Mouse (Mus musculus) intestine, embryonic 16.5 days (tissue): ENCODE measurements around the gene Npas3. TPM values are rescaled to one million over a fixed set of nuclear protein-coding genes. Genes with fewer than 3 reads are reported as not detected.

Experiments used
- ATAC-seq: fragments of 200-750 bp; cut with Nextera tagmentation; 2 replicates; pipeline ENCODE4 v1.8.0; 2017; ENCODE audit warnings: moderate TSS enrichment, moderate library complexity
- H3K27ac ChIP-seq: fragments of 300-500 bp; sonication (generic); 2 replicates; pipeline ENCODE4 v1.5.1; 2014; ENCODE audit warnings: mild to moderate bottlenecking, low read length
- H3K27me3 ChIP-seq: fragments of 300-500 bp; sonication (generic); replicated peaks from 2 replicates; pipeline ENCODE4 v1.6.1; 2014; ENCODE audit warnings: low read length, control low read depth, mixed read lengths; ENCODE audit not compliant: control insufficient read depth, insufficient read depth
- H3K36me3 ChIP-seq: fragments of 300-500 bp; sonication (generic); 2 replicates; pipeline ENCODE4 v1.6.1; 2014; ENCODE audit warnings: low read length, control low read depth; ENCODE audit not compliant: control insufficient read depth, insufficient read depth
- H3K4me1 ChIP-seq: fragments of 300-500 bp; sonication (generic); 2 replicates; pipeline ENCODE4 v1.6.1; 2014; ENCODE audit warnings: low read length, control low read depth, mixed read lengths; ENCODE audit not compliant: control insufficient read depth, insufficient read depth
- H3K4me2 ChIP-seq: fragments of 300-500 bp; sonication (generic); 2 replicates; pipeline ENCODE4 v1.6.1; 2014; ENCODE audit warnings: low read depth, low read length, control low read depth
- H3K4me3 ChIP-seq: fragments of 300-500 bp; sonication (generic); 2 replicates; pipeline ENCODE4 v1.5.1; 2014; ENCODE audit warnings: mild to moderate bottlenecking, low read length
- H3K9ac ChIP-seq: fragments of 300-500 bp; sonication (generic); 2 replicates; pipeline ENCODE4 v1.6.1; 2014; ENCODE audit warnings: low read depth, low read length
- H3K9me3 ChIP-seq: fragments of 300-500 bp; sonication (generic); 2 replicates; pipeline ENCODE4 v1.6.1; 2016; ENCODE audit warnings: low read length, control low read depth; ENCODE audit not compliant: control insufficient read depth
- WGBS: fragments of 180-500 bp; shearing (Covaris S2); extraction: QIAGEN DNeasy Blood & Tissue Kit; methylation state at CpG from one replicate; pipeline ENCODE4 v1.1.7; 2014; 5-methylcytosine and 5-hydroxymethylcytosine counted together
- polyA plus RNA-seq: library from polyadenylated mRNA; unstranded; fragments of >200 nt; fragmentation: Nextera tagmentation; extraction: Ambion mirVana; gene quantifications from 2 replicates; pipeline ENCODE4 v1.2.1, GENCODE M21; 2015

The Npas3 gene
- polyA plus RNA-seq, 1 experiment from 2014 or later, result 1.9 TPM

- no peak overlapping the region for H3K4me2 ChIP-seq
- H3K9ac ChIP-seq, result no peak overlapping the region
- WGBS, result 76% methylated on average over 27 of the region's 27 CpGs
- H3K9me3 ChIP-seq, result no peaks in the 10 kb centered on the region
- no peak overlapping the region for H3K27ac ChIP-seq
- ATAC-seq, result no peak
- no peak overlapping the region for H3K4me3 ChIP-seq
- no peaks in the 10 kb centered on the region for H3K27me3 ChIP-seq
- H3K4me1 ChIP-seq, result no peaks in the 10 kb centered on the region; the same call in 1 of the 2 replicates
- H3K36me3 ChIP-seq, result no peaks in the 10 kb centered on the region
Observed at GRCm38 (mm10) chr12:53836031-53836790, 587.7 kb downstream of the Npas3 start.

GRCm38 (mm10) chr12:53837408-53837807 is 588.9 kb downstream of the Npas3 start:
- no peak overlapping the region for H3K4me3 ChIP-seq
- H3K9me3 ChIP-seq, result no peaks in the 10 kb centered on the region
- WGBS, result 73% methylated on average over 15 of the region's 15 CpGs
- no peak overlapping the region for H3K9ac ChIP-seq
- H3K27me3 ChIP-seq, result no peaks in the 10 kb centered on the region
- ATAC-seq, result no peak
- no peaks in the 10 kb centered on the region for H3K36me3 ChIP-seq
- H3K4me2 ChIP-seq, result no peak overlapping the region
- no peak overlapping the region for H3K27ac ChIP-seq
- no peaks in the 10 kb centered on the region for H3K4me1 ChIP-seq

GRCm38 (mm10) chr12:53838541-53838940 is 590.1 kb downstream of the Npas3 start:
- 34% methylated on average over 7 of the region's 7 CpGs for WGBS
- ATAC-seq, result no peak
- H3K27ac ChIP-seq, result no peak overlapping the region
- no peaks in the 10 kb centered on the region for H3K27me3 ChIP-seq
- H3K9me3 ChIP-seq, result no peaks in the 10 kb centered on the region
- no peaks in the 10 kb centered on the region for H3K36me3 ChIP-seq
- no peak overlapping the region for H3K4me2 ChIP-seq
- H3K4me3 ChIP-seq, result no peak overlapping the region
- H3K4me1 ChIP-seq, result no peaks in the 10 kb centered on the region
- no peak overlapping the region for H3K9ac ChIP-seq

GRCm38 (mm10) chr12:53841928-53842671 is 593.6 kb downstream of the Npas3 start:
- ATAC-seq, result no peak
- H3K27me3 ChIP-seq, result no peaks in the 10 kb centered on the region
- no peak overlapping the region for H3K9ac ChIP-seq
- H3K4me2 ChIP-seq, result no peak overlapping the region
- WGBS, result 63% methylated on average over 16 of the region's 16 CpGs
- peaks cover 5% of the 10 kb centered on the region; the same call in 1 of the 2 replicates for H3K4me1 ChIP-seq
- no peak overlapping the region for H3K27ac ChIP-seq
- H3K36me3 ChIP-seq, result no peaks in the 10 kb centered on the region
- H3K4me3 ChIP-seq, result no peak overlapping the region
- no peaks in the 10 kb centered on the region for H3K9me3 ChIP-seq

GRCm38 (mm10) chr12:53843626-53844025 is 595.1 kb downstream of the Npas3 start:
- Histone ChIP-seq H3K4me3 (no peak overlapping the region), H3K4me1 (peaks cover 5% of the 10 kb centered on the region; the same call in 1 of the 2 replicates), H3K27me3 (no peaks in the 10 kb centered on the region), H3K27ac (no peak overlapping the region), H3K9me3 (no peaks in the 10 kb centered on the region), H3K9ac (no peak overlapping the region), H3K36me3 (no peaks in the 10 kb centered on the region), H3K4me2 (no peak overlapping the region)
- ATAC-seq, result no peak
- WGBS, result 44% methylated on average over 3 of the region's 3 CpGs

- Histone ChIP-seq H3K4me1 (peaks cover 5% of the 10 kb centered on the region; the same call in 1 of the 2 replicates), H3K9me3 (no peaks in the 10 kb centered on the region), H3K27ac (no peak overlapping the region), H3K4me3 (no peak overlapping the region), H3K36me3 (no peaks in the 10 kb centered on the region), H3K27me3 (no peaks in the 10 kb centered on the region), H3K4me2 (0 out of 2 replicates have a peak overlapping the region, but pooled peaks have one; percentile 8), H3K9ac (no peak overlapping the region)
- ATAC-seq, result peak; percentile 53; the same call in 1 of the 2 replicates
- WGBS, result 32% methylated on average over 12 of the region's 12 CpGs
Observed at GRCm38 (mm10) chr12:53846154-53846665, 597.7 kb downstream of the Npas3 start.

GRCm38 (mm10) chr12:53849263-53849662 is 600.8 kb downstream of the Npas3 start:
- no peak overlapping the region for H3K4me2 ChIP-seq
- H3K27ac ChIP-seq, result no peak overlapping the region
- H3K27me3 ChIP-seq, result no peaks in the 10 kb centered on the region
- no peak for ATAC-seq
- WGBS, result 63% methylated on average over 2 of the region's 2 CpGs
- no peak overlapping the region for H3K4me3 ChIP-seq
- H3K9me3 ChIP-seq, result no peaks in the 10 kb centered on the region
- no peaks in the 10 kb centered on the region for H3K36me3 ChIP-seq
- peaks cover 5% of the 10 kb centered on the region; the same call in 1 of the 2 replicates for H3K4me1 ChIP-seq
- no peak overlapping the region for H3K9ac ChIP-seq

GRCm38 (mm10) chr12:53852432-53852831 is 604.0 kb downstream of the Npas3 start:
- Histone ChIP-seq H3K4me3 (no peak overlapping the region), H3K27ac (no peak overlapping the region), H3K4me2 (no peak overlapping the region), H3K9me3 (no peaks in the 10 kb centered on the region), H3K27me3 (no peaks in the 10 kb centered on the region), H3K36me3 (no peaks in the 10 kb centered on the region), H3K4me1 (no peaks in the 10 kb centered on the region), H3K9ac (no peak overlapping the region)
- 78% methylated on average over 2 of the region's 2 CpGs for WGBS
- no peak for ATAC-seq

GRCm38 (mm10) chr12:53860176-53860575 is 611.7 kb downstream of the Npas3 start:
- Histone ChIP-seq H3K27me3 (no peaks in the 10 kb centered on the region), H3K36me3 (no peaks in the 10 kb centered on the region), H3K4me1 (no peaks in the 10 kb centered on the region), H3K9ac (no peak overlapping the region), H3K4me3 (no peak overlapping the region), H3K27ac (no peak overlapping the region), H3K4me2 (no peak overlapping the region), H3K9me3 (no peaks in the 10 kb centered on the region)
- ATAC-seq, result no peak
